Mouse (Mus musculus): ENCODE data around the gene Gm20388.

The Gm20388 gene

DNA sequence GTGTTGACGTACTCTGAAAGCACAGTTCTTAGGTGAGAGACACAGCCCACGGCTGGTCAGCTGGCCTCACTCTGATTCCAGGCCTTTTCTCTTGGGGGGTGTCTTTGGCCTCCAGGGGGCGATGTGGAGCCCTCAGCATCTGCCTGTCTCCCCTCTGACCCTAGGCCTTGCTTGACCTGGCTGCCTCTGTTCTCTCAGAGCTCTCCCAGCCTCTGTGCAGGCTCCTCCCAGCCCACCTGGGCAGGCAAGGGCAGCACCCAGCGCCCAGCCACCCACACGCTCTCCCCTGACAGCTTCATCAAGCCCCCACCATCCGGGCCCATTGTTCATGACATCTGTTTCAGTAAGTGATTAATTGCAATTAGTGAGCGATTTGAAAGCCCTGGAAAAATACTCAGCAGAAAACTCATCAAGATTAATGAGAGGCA lies 494.0 kb downstream of the Gm20388 start:
- DNase-seq, result peak in 1 of 2 experiments; percentile 61

GRCm38 (mm10) chr8:120406008-120406632 lies 495.5 kb downstream of the Gm20388 start:
- no peak for DNase-seq

GRCm38 (mm10) chr8:120407701-120408240 lies 497.1 kb downstream of the Gm20388 start:
- DNase-seq, result peak; percentile 67 to 69

DNA sequence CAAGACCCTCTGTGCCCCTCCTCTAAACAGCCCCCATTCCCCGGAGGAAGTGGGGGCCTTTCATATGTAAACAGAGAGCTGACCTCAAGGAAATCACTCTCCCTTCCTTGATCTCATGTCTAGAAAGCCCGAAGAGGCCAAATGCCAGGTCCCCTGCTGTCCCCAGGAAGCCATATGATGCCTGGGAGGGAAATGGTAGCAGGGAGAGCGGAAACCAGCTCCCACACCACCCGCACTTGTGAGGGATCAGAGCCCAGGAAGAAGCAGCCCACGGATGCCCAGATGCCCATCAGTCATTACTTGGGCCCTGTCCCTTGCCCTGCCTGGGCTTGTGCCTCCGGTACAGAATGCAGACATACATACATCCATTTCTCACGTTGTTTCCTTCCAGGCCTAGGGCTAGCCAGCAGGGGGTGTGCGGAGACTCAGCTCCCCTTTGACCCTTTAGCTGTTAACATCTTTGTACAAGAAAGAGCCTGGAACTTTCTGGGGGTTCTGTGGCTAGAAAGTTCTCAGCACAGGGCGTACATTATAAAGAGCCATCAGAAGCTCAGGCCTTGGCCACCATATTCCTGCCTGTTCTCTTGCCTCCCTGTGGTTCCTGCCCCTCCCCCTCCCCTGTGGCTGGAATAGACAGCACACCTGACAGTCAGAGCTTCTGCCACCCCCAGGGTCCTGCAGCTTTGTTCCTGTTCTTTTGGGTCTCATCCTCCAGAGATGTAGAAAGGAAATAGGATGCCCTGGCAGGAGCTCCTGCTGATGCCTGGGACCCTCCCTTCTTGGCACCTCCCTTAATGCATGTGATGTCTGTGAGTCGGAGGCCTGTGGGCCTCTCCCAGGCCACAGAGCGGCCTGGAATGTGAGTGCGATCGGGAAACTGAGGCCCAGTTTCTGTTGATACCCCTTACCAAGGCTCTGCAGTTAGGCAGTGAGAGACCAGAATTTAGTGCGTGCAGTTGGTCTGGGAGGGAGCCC lies 497.9 kb downstream of the Gm20388 start:
- peak; percentile 74 to 81 for DNase-seq

GRCm38 (mm10) chr8:120409371-120410013 lies 498.9 kb downstream of the Gm20388 start:
- DNase-seq, result peak; percentile 58 to 62

DNA sequence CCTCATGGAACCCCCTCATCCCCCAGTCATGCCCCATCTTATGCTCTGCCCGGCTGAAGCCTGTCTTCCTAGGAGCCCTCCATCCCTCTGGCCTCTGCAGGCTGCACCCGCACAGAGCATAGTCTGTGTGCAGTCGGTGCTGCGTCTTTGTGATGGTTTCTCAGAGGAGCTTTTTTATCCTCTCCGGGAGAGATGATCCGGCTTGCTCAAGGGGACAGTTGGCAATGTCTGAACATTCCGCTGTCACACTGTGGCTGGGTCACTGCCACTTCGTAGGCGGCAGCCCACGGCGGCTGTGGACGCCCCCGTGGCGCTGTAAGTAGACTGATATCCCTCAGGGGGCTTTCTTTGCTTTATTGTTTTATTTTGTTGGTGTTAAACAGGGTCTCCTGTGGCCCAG lies 500.4 kb downstream of the Gm20388 start:
- DNase-seq, result peak in 1 of 2 experiments; percentile 45

DNA sequence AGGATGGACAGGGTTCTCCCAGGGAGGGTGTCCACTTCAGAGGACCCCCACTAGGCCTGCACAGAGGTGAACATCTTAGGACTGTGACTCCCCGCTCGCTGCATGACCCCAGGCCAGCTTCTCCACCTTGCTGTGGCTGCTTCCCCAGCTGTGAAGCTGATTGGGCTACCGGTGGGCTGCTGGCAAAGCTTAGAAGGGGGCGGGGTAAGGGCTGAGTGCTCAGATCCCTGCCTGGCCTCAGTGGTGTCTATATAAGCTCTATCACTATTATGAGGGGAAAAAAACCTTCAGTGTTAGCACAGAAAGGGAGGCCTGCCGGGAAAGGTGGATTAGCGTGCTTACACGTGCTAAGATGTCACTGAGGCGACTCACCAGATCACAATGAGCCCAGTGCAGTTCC lies 501.2 kb downstream of the Gm20388 start:
- DNase-seq, result no peak

DNA sequence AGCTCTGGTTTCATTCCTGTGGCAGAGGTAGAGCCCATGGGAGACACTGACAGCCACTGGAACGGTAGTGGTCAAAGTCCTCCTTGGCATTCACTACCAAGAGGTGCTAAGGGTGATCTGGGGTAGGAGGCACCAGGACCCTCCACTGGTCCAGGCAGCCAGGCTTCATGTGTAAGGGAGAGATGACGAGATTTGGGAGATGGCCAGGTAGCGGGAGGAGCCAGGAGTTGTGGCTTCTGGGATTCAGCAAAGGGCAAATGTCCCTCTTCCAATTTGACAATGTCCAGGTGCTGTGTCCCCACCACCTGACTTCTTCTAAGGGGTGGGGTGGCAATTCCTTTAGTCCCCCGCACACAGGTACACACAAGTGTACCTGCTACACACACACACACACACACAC lies 501.7 kb downstream of the Gm20388 start:
- no peak for DNase-seq

GRCm38 (mm10) chr8:120412911-120413625 lies 502.4 kb downstream of the Gm20388 start:
- peak; percentile 56 to 58 for DNase-seq

- DNase-seq, result peak; percentile 45 to 52
Measured at GRCm38 (mm10) chr8:120413626-120413988, 503.0 kb downstream of the Gm20388 start.

- DNase-seq, result no peak
Measured at GRCm38 (mm10) chr8:120414216-120414615, 503.6 kb downstream of the Gm20388 start.

- DNase-seq, result peak; percentile 44 to 48
Measured at GRCm38 (mm10) chr8:120415474-120415873, 504.8 kb downstream of the Gm20388 start.

DNA sequence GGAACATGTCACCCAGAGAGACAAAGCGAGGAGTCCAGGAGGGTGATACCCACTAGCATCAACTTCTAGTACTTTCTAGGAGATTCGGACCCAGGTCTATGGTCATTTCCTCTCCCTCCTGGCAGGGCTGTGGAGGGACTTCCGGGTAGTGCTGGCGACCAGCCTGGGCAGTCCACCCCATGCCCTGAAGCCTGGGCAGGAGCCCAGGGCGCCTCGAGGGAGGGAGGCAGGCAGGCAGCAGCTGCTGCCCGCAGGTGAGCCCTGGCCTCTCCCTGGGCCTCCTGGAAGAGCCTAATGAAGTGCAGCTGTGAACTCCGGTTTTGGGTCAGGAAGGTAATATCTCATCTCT lies 505.5 kb downstream of the Gm20388 start:
- peak in 1 of 2 experiments; percentile 59 for DNase-seq

DNA sequence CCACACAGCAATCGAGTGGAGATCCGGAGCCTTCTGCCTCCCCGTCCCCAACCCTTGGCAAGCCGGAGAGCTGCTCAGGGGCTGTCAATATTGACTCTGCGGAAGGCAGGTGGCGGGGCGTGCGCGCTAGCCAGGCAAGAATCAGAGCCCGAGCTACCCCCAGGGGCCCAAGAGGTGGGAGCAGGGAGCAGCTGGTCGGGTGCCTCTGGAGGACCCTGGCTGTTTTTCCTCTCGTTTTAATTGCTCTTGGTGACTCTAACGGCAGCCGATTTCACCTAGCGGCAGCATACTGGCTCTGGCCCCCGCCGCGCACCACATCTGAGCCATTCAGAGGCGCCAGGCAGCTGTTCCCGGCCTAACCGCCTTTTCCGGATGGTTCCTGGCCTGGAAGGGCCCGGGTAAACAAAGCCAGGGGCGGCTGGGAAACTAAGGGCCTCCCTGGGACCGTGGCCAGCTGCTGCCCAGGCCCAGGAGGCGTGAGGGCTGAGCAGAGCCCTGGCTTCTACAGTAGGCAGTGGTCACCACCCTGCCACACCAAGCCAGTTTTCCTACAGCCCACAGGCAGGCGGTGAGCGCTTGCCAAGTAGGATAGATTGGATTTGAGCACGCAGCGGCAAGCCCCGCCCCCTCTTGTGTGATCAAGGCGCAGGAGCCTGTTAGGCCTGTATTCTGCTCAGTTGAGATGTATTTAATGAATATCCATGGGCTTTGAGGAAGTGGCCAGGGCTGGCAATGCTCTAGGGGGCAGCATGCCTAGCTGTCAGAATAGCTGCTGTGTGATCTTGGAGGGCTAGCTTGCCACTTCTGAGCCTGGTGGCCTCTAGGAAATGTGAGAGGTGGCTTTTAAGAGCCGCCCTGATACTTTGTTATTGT lies 506.1 kb downstream of the Gm20388 start:
- DNase-seq, result peak; percentile 66 to 73

GRCm38 (mm10) chr8:120418188-120418587 lies 507.5 kb downstream of the Gm20388 start:
- no peak for DNase-seq

DNA sequence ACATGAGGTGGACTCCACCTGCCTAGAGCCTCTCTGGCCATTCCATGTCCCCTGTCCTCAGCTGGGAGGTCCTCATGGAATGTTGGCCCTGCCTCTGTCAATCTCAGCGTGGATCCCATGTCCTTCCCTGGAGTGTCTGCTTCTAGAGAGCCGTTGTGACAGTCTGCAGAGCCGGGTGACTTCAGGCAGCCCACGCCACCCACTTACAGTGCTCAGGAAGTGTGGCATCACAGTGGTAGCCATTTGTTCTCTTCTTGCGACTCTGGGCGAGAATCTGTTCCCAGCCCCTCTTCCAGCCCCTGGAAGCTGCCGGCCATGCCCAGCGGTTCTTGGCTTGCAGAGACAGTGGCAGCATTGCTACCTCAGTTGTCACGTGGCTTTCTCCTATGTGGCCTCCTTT lies 509.0 kb downstream of the Gm20388 start:
- no peak for DNase-seq

DNA sequence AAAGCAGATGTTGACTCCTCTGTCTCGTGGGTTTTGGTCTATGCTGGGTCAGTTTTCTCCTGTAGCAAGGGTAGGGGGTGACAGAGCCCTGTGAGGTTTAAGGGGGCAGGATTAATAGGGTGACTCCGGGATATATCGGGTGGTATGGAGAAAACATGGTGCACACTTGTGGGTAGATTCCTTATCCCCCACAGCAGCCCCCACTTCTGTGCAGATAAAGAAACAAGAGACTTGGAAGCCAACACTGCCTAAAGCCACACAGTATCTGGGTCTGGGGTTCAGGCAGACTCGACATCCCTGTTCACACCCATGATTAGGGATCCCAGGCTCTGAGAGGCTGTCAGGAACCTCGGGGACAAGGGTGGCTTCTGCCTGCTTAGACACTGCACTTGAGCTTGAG lies 509.6 kb downstream of the Gm20388 start:
- no peak for DNase-seq

- DNase-seq, result no peak
Measured at GRCm38 (mm10) chr8:120421638-120422037, 511.0 kb downstream of the Gm20388 start.

GRCm38 (mm10) chr8:120422236-120422635 lies 511.6 kb downstream of the Gm20388 start:
- no peak for DNase-seq

- DNase-seq, result no peak
Measured at GRCm38 (mm10) chr8:120423576-120423975, 512.9 kb downstream of the Gm20388 start.

- no peak for DNase-seq
Measured at GRCm38 (mm10) chr8:120424829-120425198, 514.2 kb downstream of the Gm20388 start.
